Mouse (Mus musculus): Measurements from ENCODE around the gene Gls.

DNA sequence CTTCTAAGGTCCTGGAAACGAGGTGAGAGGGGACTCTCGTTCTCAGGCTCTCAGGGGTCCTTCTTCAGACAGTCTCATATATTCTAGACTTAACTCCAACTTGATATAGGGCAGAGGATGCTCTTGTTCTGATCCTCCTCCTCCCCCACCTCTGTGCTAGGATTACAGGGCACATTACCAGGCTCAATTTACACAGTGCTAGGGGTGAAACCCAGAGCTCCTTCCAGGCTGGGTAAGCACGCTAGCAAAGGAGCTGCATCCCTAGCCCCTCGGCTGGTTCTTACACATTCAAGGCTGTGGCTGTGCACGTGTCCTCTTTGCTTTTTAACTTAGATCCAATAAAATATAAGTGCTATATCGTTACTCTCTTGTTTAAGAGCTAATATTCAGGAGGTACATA, 20.4 kb upstream of the Gls start:
- no peak for TF ChIP-seq POLR2A (IDR thresholded peaks at IDR 0.05; ENCODE audit: borderline replicate concordance, extremely low read depth, low read depth, low read length)
- no peak for TF ChIP-seq CTCF (IDR thresholded peaks at IDR 0.05; ENCODE audit: insufficient read depth, low read length)
